Mouse (Mus musculus): Measurements from ENCODE around the gene Cadm4.

DNA sequence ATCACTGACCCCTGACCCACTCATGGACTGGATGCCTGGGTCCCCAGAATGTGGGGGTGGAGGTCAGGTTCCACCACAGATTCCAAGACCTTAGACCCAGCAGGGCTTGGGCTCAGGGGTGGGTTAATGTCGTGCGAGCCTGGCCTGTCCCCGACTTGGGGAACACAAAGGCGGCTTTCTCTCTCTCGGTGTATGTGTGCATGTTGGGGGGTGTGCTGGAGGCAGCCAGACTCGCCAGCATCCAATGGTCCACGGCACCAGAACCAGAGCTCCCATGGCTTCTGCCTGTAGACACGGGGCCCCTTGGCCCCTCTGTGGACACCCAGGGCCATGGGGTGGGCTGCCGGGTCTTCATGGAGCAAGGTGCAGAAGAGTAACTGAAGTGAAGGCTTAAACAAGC lies 3.7 kb downstream of the Cadm4 start:
- TF ChIP-seq CTCF (conservative IDR thresholded peaks at IDR 0.05; ENCODE audit: low read length) (no peak), NANOG (IDR thresholded peaks at IDR 0.05; ENCODE audit: borderline replicate concordance, low read length) (no peak), POU5F1 (IDR thresholded peaks at IDR 0.05; ENCODE audit: borderline replicate concordance, low read length) (no peak)

All from E14TG2a.4 (cell line).